Mouse (Mus musculus) lung, embryonic 14.5 days (tissue): ENCODE data around the gene Fam25c. TPM values are rescaled to one million over a fixed set of nuclear protein-coding genes. Genes with fewer than 3 reads are reported as not detected.

ENCODE experiments used
- ATAC-seq: fragments of 200-750 bp; cut with Nextera tagmentation; 2 replicates; pipeline ENCODE4 v1.8.0; 2017; ENCODE audit warnings: mild to moderate bottlenecking, moderate TSS enrichment, moderate library complexity; ENCODE audit not compliant: insufficient read depth
- DNase-seq: peaks from one replicate; pipeline ENCODE4 v3.0.0-alpha.2; 2015
- H3K27ac ChIP-seq: fragments of 300-500 bp; sonication (generic); 2 replicates; pipeline ENCODE4 v1.5.1; 2014; ENCODE audit warnings: low read depth, mild to moderate bottlenecking, moderate library complexity
- H3K27me3 ChIP-seq: fragments of 300-500 bp; sonication (generic); 2 replicates; pipeline ENCODE4 v1.6.1; 2014; ENCODE audit warnings: low read length, control low read depth; ENCODE audit not compliant: insufficient read depth
- H3K36me3 ChIP-seq: fragments of 300-500 bp; sonication (generic); 2 replicates; pipeline ENCODE4 v1.6.1; 2014; ENCODE audit warnings: control low read depth; ENCODE audit not compliant: insufficient read depth
- H3K4me1 ChIP-seq: fragments of 300-500 bp; sonication (generic); 2 replicates; pipeline ENCODE4 v1.6.1; 2014; ENCODE audit warnings: antibody characterized with exemption, control low read depth; ENCODE audit not compliant: insufficient read depth
- H3K4me2 ChIP-seq: fragments of 300-500 bp; sonication (generic); 2 replicates; pipeline ENCODE4 v1.6.1; 2014; ENCODE audit warnings: mild to moderate bottlenecking
- H3K4me3 ChIP-seq: fragments of 300-500 bp; sonication (generic); 2 replicates; pipeline ENCODE4 v1.5.1; 2014; ENCODE audit warnings: low read depth, low read length
- H3K9ac ChIP-seq: fragments of 300-500 bp; sonication (generic); 2 replicates; pipeline ENCODE4 v1.6.1; 2014
- H3K9me3 ChIP-seq: fragments of 300-500 bp; sonication (generic); 2 replicates; pipeline ENCODE4 v1.6.1; 2016; ENCODE audit warnings: low read depth, low read length, control low read depth
- CTCF ChIP-seq: IDR thresholded peaks from 2 replicates; pipeline ENCODE4 v1.5.1; 2016; ENCODE audit warnings: antibody characterized with exemption, low read depth
- WGBS: fragments of 180-500 bp; shearing (Covaris S2); extraction: QIAGEN DNeasy Blood & Tissue Kit; methylation state at CpG from one replicate; pipeline ENCODE4 v1.1.7; 2014; 5-methylcytosine and 5-hydroxymethylcytosine counted together
- polyA plus RNA-seq: library from polyadenylated mRNA; unstranded; fragments of >200 nt; fragmentation: Nextera tagmentation; extraction: Ambion mirVana; gene quantifications from 2 replicates; pipeline ENCODE4 v1.2.1, GENCODE M21; 2014

Gene Fam25c
- polyA plus RNA-seq, 1 experiment from 2014 or later: not detected

- no peak overlapping the region for H3K27ac ChIP-seq
- DNase-seq (peak; percentile 68), ATAC-seq (peak; percentile 87)
- WGBS: 5% methylated on average over 32 of the region's 32 CpGs
- H3K9ac ChIP-seq: peak overlapping the region; percentile 30
- H3K4me3 ChIP-seq: peak overlapping the region; percentile 34
- peak; percentile 55 for TF ChIP-seq CTCF
- no peaks in the 10 kb centered on the region for H3K4me1 ChIP-seq
- no peaks in the 10 kb centered on the region for H3K9me3 ChIP-seq
- H3K36me3 ChIP-seq: no peaks in the 10 kb centered on the region
- peak overlapping the region; percentile 76 for H3K4me2 ChIP-seq
- no peaks in the 10 kb centered on the region for H3K27me3 ChIP-seq
These were observed 8.4 kb upstream of the Fam25c start for GRCm38 (mm10) chr14:34363490-34364253.

GRCm38 (mm10) chr14:34362726-34363445, 7.7 kb upstream of the Fam25c start:
- no peaks in the 10 kb centered on the region for H3K4me1 ChIP-seq
- no peaks in the 10 kb centered on the region for H3K36me3 ChIP-seq
- 28% methylated on average over 18 of the region's 18 CpGs for WGBS
- DNase-seq (peak; percentile 81), ATAC-seq (peak; percentile 63)
- TF ChIP-seq CTCF: peak; percentile 75
- H3K9ac ChIP-seq: peak overlapping the region; percentile 30; the same call in 1 of the 2 replicates
- H3K4me2 ChIP-seq: peak overlapping the region; percentile 76
- no peak overlapping the region for H3K27ac ChIP-seq
- peak overlapping the region; percentile 34 for H3K4me3 ChIP-seq
- H3K9me3 ChIP-seq: no peaks in the 10 kb centered on the region
- H3K27me3 ChIP-seq: no peaks in the 10 kb centered on the region

- Histone ChIP-seq H3K27ac (no peak overlapping the region), H3K4me3 (no peak overlapping the region), H3K9ac (no peak overlapping the region), H3K9me3 (no peaks in the 10 kb centered on the region), H3K36me3 (no peaks in the 10 kb centered on the region), H3K27me3 (no peaks in the 10 kb centered on the region), H3K4me2 (no peak overlapping the region), H3K4me1 (no peaks in the 10 kb centered on the region)
- no peak for DNase-seq
- no peak for TF ChIP-seq CTCF
- ATAC-seq: no peak
- WGBS: 44% methylated on average over 4 of the region's 4 CpGs
These were observed 6.9 kb upstream of the Fam25c start for GRCm38 (mm10) chr14:34362135-34362534.

- Histone ChIP-seq H3K4me3 (no peak overlapping the region), H3K4me1 (no peaks in the 10 kb centered on the region), H3K27me3 (no peaks in the 10 kb centered on the region), H3K9ac (no peak overlapping the region), H3K36me3 (no peaks in the 10 kb centered on the region), H3K27ac (no peak overlapping the region), H3K4me2 (no peak overlapping the region), H3K9me3 (no peaks in the 10 kb centered on the region)
- no peak for DNase-seq
- no peak for TF ChIP-seq CTCF
- 38% methylated on average over 6 of the region's 6 CpGs for WGBS
- no peak for ATAC-seq
These were observed 5.0 kb upstream of the Fam25c start for GRCm38 (mm10) chr14:34360251-34360650.

- Histone ChIP-seq H3K27me3 (no peaks in the 10 kb centered on the region), H3K4me1 (no peaks in the 10 kb centered on the region), H3K4me2 (no peak overlapping the region), H3K27ac (no peak overlapping the region), H3K4me3 (no peak overlapping the region), H3K36me3 (no peaks in the 10 kb centered on the region), H3K9me3 (no peaks in the 10 kb centered on the region), H3K9ac (no peak overlapping the region)
- 30% methylated on average over 5 of the region's 5 CpGs for WGBS
- no peak for DNase-seq
- ATAC-seq: no peak
- no peak for TF ChIP-seq CTCF
These were observed 4.5 kb upstream of the Fam25c start for GRCm38 (mm10) chr14:34359676-34360244.

GRCm38 (mm10) chr14:34357671-34358455, 2.6 kb upstream of the Fam25c start:
- Histone ChIP-seq H3K9ac (no peak overlapping the region), H3K4me2 (no peak overlapping the region), H3K27me3 (no peaks in the 10 kb centered on the region), H3K27ac (no peak overlapping the region; the same call in 1 of the 2 replicates), H3K36me3 (no peaks in the 10 kb centered on the region), H3K4me3 (no peak overlapping the region), H3K9me3 (no peaks in the 10 kb centered on the region), H3K4me1 (no peaks in the 10 kb centered on the region)
- ATAC-seq (no peak), DNase-seq (no peak)
- no peak for TF ChIP-seq CTCF
- WGBS: 61% methylated on average over 7 of the region's 7 CpGs

- TF ChIP-seq CTCF: no peak
- H3K36me3 ChIP-seq: no peaks in the 10 kb centered on the region
- no peak overlapping the region for H3K4me2 ChIP-seq
- H3K4me3 ChIP-seq: no peak overlapping the region
- no peaks in the 10 kb centered on the region for H3K9me3 ChIP-seq
- H3K4me1 ChIP-seq: no peaks in the 10 kb centered on the region
- no peak for DNase-seq
- WGBS: 64% methylated on average over 4 of the region's 4 CpGs
- no peaks in the 10 kb centered on the region for H3K27me3 ChIP-seq
- no peak for ATAC-seq
- no peak overlapping the region for H3K9ac ChIP-seq
- H3K27ac ChIP-seq: no peak overlapping the region
These were observed 777 bp downstream of the Fam25c start for GRCm38 (mm10) chr14:34354456-34354855.
